ENCODE assay signal across 8 mouse cellular contexts in genomic region chr3:144205351-144206153, GRCm38 (mm10). TPM values are rescaled to one million over a fixed set of nuclear protein-coding genes. Genes with fewer than 3 reads are reported as not detected.
DNase-seq lines count a peak whose midpoint lies in the region; ATAC-seq and TF ChIP-seq lines count a peak whose summit lies in the region.

No protein-coding gene starts in this region.

- TF ChIP-seq POLR2A in olfactory bulb, adult 2 months (IDR thresholded peaks at IDR 0.05; ENCODE audit: insufficient read depth, low read depth, low read length) = peak; percentile 26; the same call in 1 of the 2 replicates

- no peaks in the 10 kb centered on the region for H3K9me3 ChIP-seq in ES-E14 (ENCODE audit: control insufficient read depth, insufficient read depth, low read depth, low read length)
- H3K9me3 ChIP-seq in forebrain, postnatal 0 days (ENCODE audit: low read length) = no peaks in the 10 kb centered on the region
- H3K9me3 ChIP-seq in lung, embryonic 15.5 days = no peaks in the 10 kb centered on the region

- in situ Hi-C loops in ES-E14 (cut with MboI; ENCODE audit: low sequenced_read_pairs in 2 of 2, unreplicated experiment in 2 of 2) = no loop called here

- H3K4me1 ChIP-seq in ES-E14 (ENCODE audit: control insufficient read depth in 2 of 2, insufficient read depth in 2 of 2, low read length in 2 of 2, poor library complexity in 1 of 2) = peaks cover 0 to 3% of the 10 kb centered on the region in 2 experiments; a peak in 2 of 4 replicates
- peaks cover 6% of the 10 kb centered on the region; the same call in 1 of the 2 replicates for H3K4me1 ChIP-seq in forebrain, postnatal 0 days (ENCODE audit: insufficient read depth)
- H3K4me1 ChIP-seq in lung, embryonic 15.5 days = peaks cover 17% of the 10 kb centered on the region
- peaks cover 6% of the 10 kb centered on the region for H3K4me1 ChIP-seq in olfactory bulb, adult 2 months (ENCODE audit: control insufficient read depth, insufficient read depth, low read length)

- H3K4me3 ChIP-seq in ES-E14 (ENCODE audit: insufficient read depth in 1 of 2, low read depth in 1 of 2, low read length in 2 of 2, poor library complexity in 1 of 2, severe bottlenecking in 1 of 2) = peak overlapping the region; percentile 77 to 90
- H3K4me3 ChIP-seq in forebrain, postnatal 0 days (ENCODE audit: low read depth, low read length) = peak overlapping the region; percentile 90
- peak overlapping the region; percentile 95 for H3K4me3 ChIP-seq in lung, embryonic 15.5 days
- H3K4me3 ChIP-seq in olfactory bulb, adult 2 months (ENCODE audit: insufficient read depth, low read depth, low read length) = peak overlapping the region; percentile 78

- H3K9ac ChIP-seq in ES-E14 (ENCODE audit: insufficient read depth, low read depth, low read length, poor library complexity, severe bottlenecking) = peak overlapping the region; percentile 83
- peak overlapping the region; percentile 96 for H3K9ac ChIP-seq in forebrain, postnatal 0 days
- peak overlapping the region; percentile 95 for H3K9ac ChIP-seq in lung, embryonic 15.5 days

- WGBS in forebrain, postnatal 0 days = under 1% methylated on average over 57 of the region's 69 CpGs
- WGBS in lung, embryonic 15.5 days = under 1% methylated on average over 54 of the region's 69 CpGs
- under 1% methylated on average over 69 of the region's 69 CpGs for WGBS in olfactory bulb, adult 2 months

- H3K27me3 ChIP-seq in forebrain, postnatal 0 days (ENCODE audit: insufficient read depth, low read length) = no peaks in the 10 kb centered on the region
- H3K27me3 ChIP-seq in lung, embryonic 15.5 days = no peaks in the 10 kb centered on the region

- peak overlapping the region; percentile 92 for H3K4me2 ChIP-seq in forebrain, postnatal 0 days (ENCODE audit: low read depth)
- H3K4me2 ChIP-seq in lung, embryonic 15.5 days = peak overlapping the region; percentile 87

- DNase-seq in ES-E14 (ENCODE audit: low read depth, low spot score) = peak; percentile 77
- DNase-seq in cerebellum, adult 11-12 months = peak; percentile 91
- DNase-seq in forebrain, postnatal 0 days = peak; percentile 95
- peak; percentile 96 for DNase-seq in heart, postnatal 4 days
- DNase-seq in layer of hippocampus, adult 9-10 months (ENCODE audit: low spot score) = peak; percentile 87
- peak; percentile 86 to 91 for DNase-seq in thymus, adult 18-20 months

- TF ChIP-seq CTCF in forebrain, postnatal 0 days (IDR thresholded peaks at IDR 0.05; ENCODE audit: low read depth) = no peak
- TF ChIP-seq CTCF in olfactory bulb, adult 2 months (IDR thresholded peaks at IDR 0.05; ENCODE audit: insufficient read depth, low read depth, low read length) = no peak

- H3K27ac ChIP-seq in ES-E14 (ENCODE audit: insufficient read depth, low read depth, low read length, poor library complexity, severe bottlenecking) = peak overlapping the region; percentile 57; the same call in 1 of the 2 replicates
- peak overlapping the region; percentile 94 for H3K27ac ChIP-seq in forebrain, postnatal 0 days (ENCODE audit: low read depth, low read length)
- H3K27ac ChIP-seq in lung, embryonic 15.5 days = peak overlapping the region; percentile 100
- H3K27ac ChIP-seq in olfactory bulb, adult 2 months (ENCODE audit: insufficient read depth, low read depth, low read length) = peak overlapping the region; percentile 47; the same call in 1 of the 2 replicates

- no peaks in the 10 kb centered on the region; the same call in 1 of the 2 replicates for H3K36me3 ChIP-seq in ES-E14 (ENCODE audit: control insufficient read depth, insufficient read depth, low read length, poor library complexity, severe bottlenecking)
- H3K36me3 ChIP-seq in forebrain, postnatal 0 days (ENCODE audit: insufficient read depth) = no peaks in the 10 kb centered on the region
- peaks cover 5% of the 10 kb centered on the region; the same call in 1 of the 2 replicates for H3K36me3 ChIP-seq in lung, embryonic 15.5 days

- ATAC-seq in forebrain, postnatal 0 days = peak; percentile 94
- peak; percentile 92 for ATAC-seq in lung, embryonic 15.5 days (ENCODE audit: borderline replicate concordance, extremely low read depth, low FRiP score, low TSS enrichment)

TF ChIP-seq in ES-E14, 5 proteins besides CTCF, POLR2A, EP300 and RAD21:
- TF ChIP-seq MAFK (IDR thresholded peaks at IDR 0.05; ENCODE audit: insufficient read depth, low read depth, low read length) (no peak), HCFC1 (IDR thresholded peaks at IDR 0.05; ENCODE audit: borderline replicate concordance, insufficient read depth, low read length) (no peak), ZNF384 (IDR thresholded peaks at IDR 0.05; ENCODE audit: low read depth, low read length) (no peak), CHD2 (IDR thresholded peaks at IDR 0.05; ENCODE audit: low read depth, low read length) (no peak), ZC3H11A (IDR thresholded peaks at IDR 0.05; ENCODE audit: borderline replicate concordance, low read depth, low read length) (no peak)

RNA-seq across cellular contexts. Expression of gene Lmo4, which starts 0.5 kb away (rescaled TPM):
- 10.6 and 17.3 TPM in 2 replicates for total RNA-seq in ES-E14 (2012; rRNA removed)
- total RNA-seq in forebrain, postnatal 0 days (2014; rRNA removed) = 256 and 302 TPM in 2 replicates
- polyA plus RNA-seq in forebrain, postnatal 0 days (2015; fragmentation: Nextera tagmentation; extraction: Ambion mirVana) = 234 and 258 TPM in 2 replicates
- total RNA-seq in heart, postnatal 4 days (2021) = 10 to 100 TPM; 46.8 to 51.0 TPM
- polyA plus RNA-seq in lung, embryonic 15.5 days (2015; fragmentation: Nextera tagmentation; extraction: Ambion mirVana) = 60.7 and 61.7 TPM in 2 replicates
- not detected in 2 replicates for polyA plus RNA-seq in olfactory bulb, adult 2 months (2012; ENCODE audit: insufficient read depth, insufficient read length, low replicate concordance, missing spikeins)

Comparison
In these comparisons a context has a peak if more than half of its experiments do, and no peak if none do; other contexts are left out.
1. Peak in every context shown above with its lines: DNase-seq, ATAC-seq, H3K4me3 ChIP-seq and H3K27ac ChIP-seq.
2. H3K27ac ChIP-seq: peak in every context shown above with its lines; median percentile 100 in lung, embryonic 15.5 days; 94 in forebrain, postnatal 0 days; 57 in ES-E14; 47 in olfactory bulb, adult 2 months.